Comparison of ENCODE assay signal across 18 mouse cellular contexts in the genomic region with DNA sequence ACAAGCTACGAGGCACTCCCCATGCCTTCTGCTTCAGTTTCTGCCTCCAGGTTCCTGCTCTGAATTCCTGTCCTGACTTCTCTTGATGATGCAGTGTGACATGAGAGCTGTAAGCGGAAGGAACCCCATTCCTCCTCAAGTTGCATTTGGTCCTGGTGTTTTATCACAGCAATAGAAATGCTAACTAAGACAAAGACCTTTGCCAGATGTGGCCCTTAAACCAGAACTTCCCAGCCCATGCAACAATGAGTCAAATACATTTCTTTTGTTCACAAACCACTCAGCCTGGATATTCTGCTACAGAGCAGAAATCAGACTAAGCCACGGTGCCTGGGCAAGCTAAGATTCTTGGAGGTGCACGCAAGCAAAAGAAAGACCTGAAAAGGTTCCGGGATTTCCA.
"Had no signal": no experiment of that assay in that cellular context is flagged by ENCODE, and none has a peak within 500 bp of the region (broad histone marks: within the 10 kb centered on the region; RNA-seq: fewer than 3 reads in every experiment).

No protein-coding gene starts in this region.

- H3K4me3 ChIP-seq: layer of hippocampus, adult 2 months; limb, embryonic 15.5 days; megakaryocyte, embryonic 14.5 days; midbrain, embryonic 10.5 days; midbrain, embryonic 13.5 days; myocyte; neural tube, embryonic 13.5 days had no signal

- H3K27ac ChIP-seq: layer of hippocampus, adult 2 months; limb, embryonic 15.5 days; liver, embryonic 14.5 days; midbrain, embryonic 10.5 days; midbrain, embryonic 13.5 days; neural tube, embryonic 13.5 days had no signal

- H3K4me1 ChIP-seq: megakaryocyte, embryonic 14.5 days; midbrain, embryonic 10.5 days; midbrain, embryonic 13.5 days had no signal

- ATAC-seq: liver, postnatal 0 days; lung, postnatal 0 days; midbrain, embryonic 13.5 days; midbrain, embryonic 16.5 days had no signal

- H3K9me3 ChIP-seq: limb, embryonic 15.5 days; megakaryocyte, embryonic 14.5 days; midbrain, embryonic 10.5 days; midbrain, embryonic 13.5 days; neural tube, embryonic 13.5 days had no signal

- H3K27me3 ChIP-seq: limb, embryonic 15.5 days; megakaryocyte, embryonic 14.5 days; midbrain, embryonic 13.5 days; neural tube, embryonic 13.5 days had no signal

- DNase-seq: kidney, adult 11 months; kidney, adult 9 months; kidney, postnatal 14 days; layer of hippocampus, adult 9-11 months; liver, postnatal 0 days; lung, embryonic 14.5 days; retina, postnatal 1 day; thymus, postnatal 25 days had no signal

- H3K36me3 ChIP-seq: limb, embryonic 15.5 days; midbrain, embryonic 10.5 days; midbrain, embryonic 13.5 days; neural tube, embryonic 13.5 days had no signal

- H3K9ac ChIP-seq: limb, embryonic 15.5 days; liver, embryonic 14.5 days; liver, postnatal 0 days; lung, embryonic 14.5 days; midbrain, embryonic 13.5 days; neural tube, embryonic 13.5 days had no signal
